Mouse (Mus musculus) gastrocnemius, postnatal 4 days (tissue): ENCODE measurements at regions not wholly inside any gene's neighbourhood (a gene's known extent, or its start where the extent isn't known, plus 50 kb on each side); places are given as distances from the start of the nearest gene placed in this dataset.
"Not testable (repeated sequence)": the region's sequence is repeated elsewhere in the genome, so short reads cannot be mapped to it uniquely, and the experiment has no call there.

Experiments
- DNase-seq, 2 experiments: peaks; one replicate each; pipeline ENCODE4 v3.0.0; 2021 to 2022; ENCODE audit warnings: low spot score in 2 of 2, mixed read lengths in 2 of 2

GRCm38 (mm10) chr12:46636888-46637287 is 181.8 kb downstream of the Nova1 start:
- DNase-seq = no peak

- no peak for DNase-seq
Observed at GRCm38 (mm10) chr12:46635125-46635772, 183.5 kb downstream of the Nova1 start.

- no peak for DNase-seq
Observed at GRCm38 (mm10) chr12:46634771-46635124, 184.0 kb downstream of the Nova1 start.

- DNase-seq = not testable (repeated sequence)
Observed at GRCm38 (mm10) chr12:46632384-46632783, 186.3 kb downstream of the Nova1 start.

GRCm38 (mm10) chr12:46627320-46627719 is 191.4 kb downstream of the Nova1 start:
- no peak for DNase-seq

GRCm38 (mm10) chr12:46611439-46611838 is 207.3 kb downstream of the Nova1 start:
- DNase-seq = no peak

GRCm38 (mm10) chr12:46609580-46610311 is 209.0 kb downstream of the Nova1 start:
- no peak for DNase-seq

- DNase-seq = no peak
Observed at GRCm38 (mm10) chr12:46608290-46608910, 210.3 kb downstream of the Nova1 start.

GRCm38 (mm10) chr12:46597200-46597599 is 221.5 kb downstream of the Nova1 start:
- DNase-seq = no peak

- DNase-seq = no peak
Observed at GRCm38 (mm10) chr12:46568665-46569064, 250.1 kb downstream of the Nova1 start.

GRCm38 (mm10) chr12:46566324-46566723 is 252.4 kb downstream of the Nova1 start:
- no peak for DNase-seq

GRCm38 (mm10) chr12:46520942-46521341 is 297.8 kb downstream of the Nova1 start:
- DNase-seq = no peak

GRCm38 (mm10) chr12:46507829-46508228 is 310.9 kb downstream of the Nova1 start:
- no peak for DNase-seq

GRCm38 (mm10) chr12:46492465-46492864 is 326.3 kb downstream of the Nova1 start:
- DNase-seq = no peak

GRCm38 (mm10) chr12:46450888-46451287 is 367.8 kb downstream of the Nova1 start:
- no peak for DNase-seq

GRCm38 (mm10) chr12:46444644-46445313 is 373.9 kb downstream of the Nova1 start:
- DNase-seq = no peak

GRCm38 (mm10) chr12:46419591-46419990 is 399.1 kb downstream of the Nova1 start:
- DNase-seq = no peak

- DNase-seq = no peak
Observed at GRCm38 (mm10) chr12:46418990-46419389, 399.7 kb downstream of the Nova1 start.

- no peak for DNase-seq
Observed at GRCm38 (mm10) chr12:46416765-46417404, 401.8 kb downstream of the Nova1 start.

- no peak for DNase-seq
Observed at GRCm38 (mm10) chr12:46416250-46416649, 402.5 kb downstream of the Nova1 start.

- DNase-seq = no peak
Observed at GRCm38 (mm10) chr12:46405674-46406073, 413.1 kb downstream of the Nova1 start.

- DNase-seq = peak in 1 of 2 experiments; percentile 8
Observed at GRCm38 (mm10) chr12:46399653-46399975, 419.1 kb downstream of the Nova1 start.
